Mouse (Mus musculus) brain, embryonic 14.5 days (tissue): Measurements from ENCODE around the gene Fbxl21.

Experiments used
- CTCF ChIP-seq: fragments of 200-500 bp; IDR thresholded peaks from 2 replicates; pipeline ENCODE4 v1.5.1; 2012; ENCODE audit warnings: inconsistent platforms, mild to moderate bottlenecking, moderate library complexity, borderline replicate concordance; ENCODE audit not compliant: insufficient read depth, insufficient read length; ENCODE audit errors: extremely low read depth
- POLR2A ChIP-seq: fragments of 200-500 bp; IDR thresholded peaks from 2 replicates; pipeline ENCODE4 v1.6.1; 2012; ENCODE audit warnings: mild to moderate bottlenecking, inconsistent platforms, borderline replicate concordance; ENCODE audit not compliant: poor library complexity, insufficient read depth, insufficient read length, severe bottlenecking; ENCODE audit errors: extremely low read depth

GRCm38 (mm10) chr13:56509796-56510195, 12.5 kb upstream of the Fbxl21 start:
- TF ChIP-seq CTCF (no peak), POLR2A (no peak)
